Mouse (Mus musculus) testis, adult 2 months (tissue): Measurements from ENCODE around the gene Ankrd23. TPM values are rescaled to one million over a fixed set of nuclear protein-coding genes. Genes with fewer than 3 reads are reported as not detected.

Experiments used
- H3K27ac ChIP-seq: fragments of 200-500 bp; 2 replicates; pipeline ENCODE4 v1.5.1; 2012; ENCODE audit warnings: low read depth, low read length; ENCODE audit not compliant: control insufficient read depth, insufficient read depth
- H3K27me3 ChIP-seq: fragments of 200-500 bp; 2 replicates; pipeline ENCODE4 v1.6.1; 2012; ENCODE audit warnings: mild to moderate bottlenecking, low read length, moderate library complexity; ENCODE audit not compliant: control insufficient read depth, insufficient read depth
- H3K36me3 ChIP-seq: fragments of 200-500 bp; 2 replicates; pipeline ENCODE4 v1.6.1; 2012; ENCODE audit warnings: mild to moderate bottlenecking, low read length; ENCODE audit not compliant: control insufficient read depth, insufficient read depth
- H3K4me1 ChIP-seq: fragments of 200-500 bp; 2 replicates; pipeline ENCODE4 v1.6.1; 2012; ENCODE audit warnings: low read length; ENCODE audit not compliant: control insufficient read depth, insufficient read depth
- H3K4me3 ChIP-seq: fragments of 200-500 bp; 2 replicates; pipeline ENCODE4 v1.5.1; 2012; ENCODE audit warnings: low read depth, mild to moderate bottlenecking, low read length, moderate library complexity, mixed read lengths; ENCODE audit not compliant: control insufficient read depth
- CTCF ChIP-seq: fragments of 200-500 bp; IDR thresholded peaks from 2 replicates; pipeline ENCODE4 v1.5.1; 2012; ENCODE audit warnings: low read depth, mild to moderate bottlenecking, inconsistent platforms, low read length, moderate library complexity; ENCODE audit not compliant: control insufficient read depth, insufficient read depth, insufficient replicate concordance
- POLR2A ChIP-seq: fragments of 200-500 bp; IDR thresholded peaks from 2 replicates; pipeline ENCODE4 v1.6.1; 2012; ENCODE audit warnings: low read depth, mild to moderate bottlenecking, inconsistent platforms, low read length, moderate library complexity; ENCODE audit not compliant: control insufficient read depth
- polyA plus RNA-seq: library from polyadenylated mRNA; depleted of rRNA; stranded (reverse); fragments of >200 nt; gene quantifications from 2 replicates; pipeline ENCODE4 v1.2.3, GENCODE M21; 2012

Gene Ankrd23
- polyA plus RNA-seq, 1 experiment, result 11.0 TPM

DNA sequence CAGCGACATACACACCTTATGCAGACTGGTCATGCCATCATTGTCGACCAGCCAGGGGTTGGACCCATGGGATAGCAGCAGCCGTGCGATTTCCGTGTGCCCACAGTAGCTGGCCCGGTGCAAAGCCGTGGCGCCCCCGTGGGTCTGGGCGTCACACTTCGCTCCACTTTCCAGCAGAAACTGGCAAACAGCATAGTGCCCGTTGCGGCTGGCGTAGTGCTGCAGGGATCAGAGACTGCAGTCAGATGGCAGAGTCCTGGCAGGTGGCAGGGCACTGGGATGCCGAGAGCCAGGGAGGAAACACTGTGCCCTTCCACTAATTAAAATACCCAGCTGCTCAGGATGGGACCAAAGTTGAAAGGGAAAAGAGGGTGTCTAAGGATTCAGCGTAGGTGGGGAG is 5.2 kb upstream of the Ankrd23 start:
- no peak overlapping the region for H3K4me3 ChIP-seq
- H3K36me3 ChIP-seq, result no peaks in the 10 kb centered on the region; the same call in 1 of the 2 replicates
- no peaks in the 10 kb centered on the region for H3K27me3 ChIP-seq
- no peak overlapping the region for H3K27ac ChIP-seq
- TF ChIP-seq POLR2A, result no peak
- H3K4me1 ChIP-seq, result peaks cover 13% of the 10 kb centered on the region

DNA sequence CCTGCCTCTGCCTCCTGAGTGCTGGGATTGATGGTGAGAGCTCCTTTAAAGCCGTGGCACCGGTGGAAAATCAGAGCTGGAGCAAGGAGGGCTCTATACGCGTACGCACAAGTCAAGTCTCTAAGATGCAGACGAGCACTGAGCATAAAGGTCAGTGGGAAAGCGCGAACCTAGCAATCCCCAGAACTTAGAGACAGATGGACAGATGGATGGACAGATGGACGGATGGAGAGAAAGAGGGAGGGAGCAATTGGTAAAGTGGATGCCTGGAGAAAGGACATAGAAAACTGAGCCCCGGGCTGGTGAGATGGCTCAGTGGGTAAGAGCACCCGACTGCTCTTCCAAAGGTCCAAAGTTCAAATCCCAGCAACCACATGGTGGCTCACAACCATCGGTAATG is 4.1 kb upstream of the Ankrd23 start:
- Histone ChIP-seq H3K27ac (no peak overlapping the region), H3K27me3 (no peaks in the 10 kb centered on the region), H3K4me3 (peak overlapping the region; percentile 45), H3K4me1 (peaks cover 8% of the 10 kb centered on the region), H3K36me3 (no peaks in the 10 kb centered on the region; the same call in 1 of the 2 replicates)
- TF ChIP-seq CTCF, result no peak
- no peak for TF ChIP-seq POLR2A

DNA sequence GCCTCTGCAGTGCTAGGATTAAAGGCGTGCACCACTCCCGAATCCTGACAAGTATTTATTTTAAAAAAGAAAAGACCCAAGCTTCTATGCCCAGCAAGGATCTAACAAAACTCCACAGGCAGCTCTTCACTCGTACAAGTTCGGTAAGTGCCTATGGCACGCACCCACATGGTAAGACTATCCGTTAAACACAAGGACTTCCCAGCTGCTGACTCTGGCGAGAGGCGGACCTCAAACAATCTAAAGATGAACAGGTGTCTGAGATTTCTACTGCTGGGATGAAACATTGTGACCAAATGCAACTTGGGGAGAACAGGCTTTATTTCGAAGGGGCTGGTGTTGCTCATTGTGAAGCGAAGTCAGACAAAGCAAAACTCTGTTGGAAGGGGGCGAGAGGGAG is 3.4 kb upstream of the Ankrd23 start:
- TF ChIP-seq POLR2A (no peak), CTCF (no peak)
- peaks cover 5% of the 10 kb centered on the region; the same call in 1 of the 2 replicates for H3K4me1 ChIP-seq
- no peaks in the 10 kb centered on the region for H3K27me3 ChIP-seq
- no peak overlapping the region for H3K27ac ChIP-seq
- H3K36me3 ChIP-seq, result no peaks in the 10 kb centered on the region; the same call in 1 of the 2 replicates
- H3K4me3 ChIP-seq, result peak overlapping the region; percentile 28; the same call in 1 of the 2 replicates

DNA sequence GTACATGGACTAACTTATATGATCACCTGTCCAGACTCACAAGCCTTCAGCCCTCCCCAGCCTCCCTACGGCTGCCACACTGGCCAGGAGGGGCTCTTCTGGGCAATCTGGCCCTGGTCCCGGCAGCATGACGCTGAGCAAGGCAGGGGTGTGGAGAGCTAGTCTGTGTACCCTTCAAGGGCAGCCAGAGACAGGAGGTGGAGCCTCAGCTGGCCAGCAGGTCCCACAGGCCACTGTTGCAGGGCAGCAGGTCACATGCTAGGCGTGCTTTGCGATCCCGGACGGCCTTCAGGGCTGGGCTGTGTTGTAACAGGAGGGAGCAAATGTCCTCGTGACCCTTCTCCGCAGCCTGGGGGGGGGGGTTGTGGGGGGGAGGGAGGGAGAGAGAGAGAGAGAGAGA is 2.5 kb upstream of the Ankrd23 start, which contains the start of gene Gm42417:
Gm42417 (minus strand) TSS at position 244 of the 400 bp plus-strand sequence.
- Histone ChIP-seq H3K4me1 (peaks cover 5% of the 10 kb centered on the region; the same call in 1 of the 2 replicates), H3K36me3 (no peaks in the 10 kb centered on the region; the same call in 1 of the 2 replicates), H3K27me3 (no peaks in the 10 kb centered on the region), H3K4me3 (no peak within 1 kb of the TSS), H3K27ac (no peak within 1 kb of the TSS)
- TF ChIP-seq POLR2A (no peak), CTCF (no peak)

DNA sequence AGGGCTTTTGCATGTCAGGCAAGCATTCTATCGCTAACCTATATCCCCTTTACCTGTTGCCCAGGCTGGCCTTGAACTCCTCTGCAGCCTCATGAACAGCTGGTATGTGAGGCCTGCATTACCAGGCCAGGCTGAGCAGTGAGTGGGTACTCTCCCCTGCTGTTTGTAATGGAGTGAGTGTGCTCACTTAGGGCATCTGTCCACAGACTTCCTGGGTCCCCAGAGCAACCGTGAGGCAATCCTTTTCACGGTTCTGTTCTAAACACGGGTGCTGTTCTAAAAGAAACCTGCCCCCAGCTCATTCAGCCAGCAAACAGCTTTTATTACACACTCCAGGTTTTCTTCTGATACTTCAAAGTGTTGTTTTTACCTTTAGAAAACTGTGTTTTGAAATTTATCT is 2.0 kb upstream of the Ankrd23 start:
- no peak overlapping the region for H3K27ac ChIP-seq
- no peak overlapping the region for H3K4me3 ChIP-seq
- H3K27me3 ChIP-seq, result no peaks in the 10 kb centered on the region
- no peaks in the 10 kb centered on the region; the same call in 1 of the 2 replicates for H3K36me3 ChIP-seq
- peaks cover 5% of the 10 kb centered on the region; the same call in 1 of the 2 replicates for H3K4me1 ChIP-seq
- TF ChIP-seq POLR2A (no peak), CTCF (no peak)

DNA sequence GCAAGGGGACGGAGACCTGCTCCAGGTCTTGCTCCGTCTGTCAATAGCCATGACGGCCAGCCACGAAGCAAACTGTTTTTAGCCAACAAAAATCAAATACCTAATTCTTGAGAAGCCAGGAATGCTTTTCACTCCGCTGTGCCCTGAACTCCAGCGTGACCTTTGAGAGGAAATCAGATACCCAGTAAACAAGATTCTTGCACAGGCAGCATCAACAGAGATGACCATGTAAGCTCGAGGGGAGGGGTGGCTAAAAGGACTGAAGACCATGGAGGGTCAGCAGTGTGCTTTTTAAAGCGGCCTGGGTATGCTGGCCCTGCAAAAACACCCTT is 320 bp downstream of the Ankrd23 start:
- Histone ChIP-seq H3K27me3 (no peaks in the 10 kb centered on the region), H3K36me3 (no peaks in the 10 kb centered on the region; the same call in 1 of the 2 replicates), H3K4me3 (no peak overlapping the region), H3K4me1 (peaks cover 7% of the 10 kb centered on the region; the same call in 1 of the 2 replicates), H3K27ac (no peak overlapping the region)
- no peak for TF ChIP-seq POLR2A

DNA sequence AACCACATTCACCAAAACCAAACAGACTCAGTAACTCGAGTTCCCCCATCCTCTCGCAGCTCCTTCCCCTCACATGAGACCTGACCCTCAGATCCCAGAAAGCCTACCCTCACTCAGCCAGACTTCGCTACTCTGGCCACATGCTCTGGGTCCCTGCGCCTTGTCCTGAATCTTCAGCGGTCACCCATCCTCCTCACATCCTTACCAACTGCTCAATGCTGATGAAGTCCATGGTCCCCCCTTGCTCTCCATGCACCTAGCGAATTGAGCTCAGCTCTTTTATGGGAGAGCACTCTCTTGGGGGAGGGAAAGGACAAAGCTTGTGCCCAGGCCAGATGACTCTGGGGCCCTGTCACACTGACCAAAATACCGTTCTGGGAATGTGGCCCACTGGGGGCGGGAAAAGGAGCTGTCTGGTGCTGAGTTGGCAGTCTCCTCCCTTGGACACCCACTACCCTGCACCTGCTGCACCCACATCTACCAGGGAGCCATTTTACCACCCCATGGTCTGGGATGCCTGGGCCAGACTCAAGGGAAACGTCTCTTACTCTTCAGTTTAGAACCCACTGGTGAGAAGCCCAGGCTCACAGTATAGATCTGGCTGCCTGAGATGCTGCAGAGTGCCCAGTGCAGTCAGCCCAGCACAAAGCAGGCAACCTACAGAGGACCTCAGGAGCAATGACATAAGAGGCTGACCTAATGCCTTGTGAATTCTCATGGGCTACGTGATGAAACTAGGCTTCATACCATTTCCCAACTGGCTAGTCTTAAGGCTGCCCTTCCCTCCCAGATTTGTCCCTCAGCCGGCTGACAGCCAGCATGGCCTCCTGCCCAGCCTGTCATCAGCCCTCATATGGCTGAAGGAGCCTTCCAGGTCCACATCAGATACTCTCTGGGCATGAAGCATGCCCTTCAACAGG is 946 bp downstream of the Ankrd23 start:
- H3K36me3 ChIP-seq, result no peaks in the 10 kb centered on the region; the same call in 1 of the 2 replicates
- H3K27me3 ChIP-seq, result no peaks in the 10 kb centered on the region
- H3K4me1 ChIP-seq, result peaks cover 6% of the 10 kb centered on the region; the same call in 1 of the 2 replicates
- no peak overlapping the region for H3K27ac ChIP-seq
- no peak overlapping the region for H3K4me3 ChIP-seq
- TF ChIP-seq POLR2A (no peak), CTCF (no peak)
